Mouse (Mus musculus): ENCODE measurements at regions not wholly inside any gene's neighbourhood (a gene's known extent, or its start where the extent isn't known, plus 50 kb on each side); places are given as distances from the start of the nearest gene placed in this dataset.
A peak's percentile ranks its signal among the peaks of the same experiment; 100 is the strongest.

DNA sequence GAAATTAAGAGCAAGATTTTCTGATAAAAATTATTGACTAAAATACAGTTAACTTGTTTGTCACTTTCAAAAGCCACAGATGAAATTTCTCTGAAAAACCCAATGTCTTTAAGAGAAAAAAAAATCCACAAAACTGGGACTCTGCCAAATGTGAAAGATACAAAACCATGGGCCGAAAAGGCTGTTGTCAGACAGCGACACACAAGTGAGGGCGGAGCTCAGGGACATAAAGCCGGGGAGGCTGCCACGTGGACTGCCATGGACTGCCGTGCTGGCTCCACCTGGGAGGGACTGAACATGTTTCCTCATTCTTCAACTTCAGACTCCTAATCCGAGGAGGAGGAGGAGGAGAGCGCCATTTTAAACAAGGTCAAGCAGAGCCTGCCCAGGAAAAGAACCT, 200.4 kb upstream of the Klf14 start:
- no peak overlapping the region for H3K9ac ChIP-seq (ENCODE audit: low read depth, low read length)
- no peak for TF ChIP-seq CTCF (IDR thresholded peaks at IDR 0.05; ENCODE audit: low read depth)
- no peaks in the 10 kb centered on the region for H3K27me3 ChIP-seq (replicated peaks; ENCODE audit: control insufficient read depth, insufficient read depth, low read length)
- H3K4me1 ChIP-seq (replicated peaks; ENCODE audit: control insufficient read depth, insufficient read depth, low read length): 0 out of 2 replicates have a peak, but pooled peaks cover 3% of the 10 kb centered on the region
- peak overlapping the region; percentile 17 for H3K4me2 ChIP-seq (replicated peaks; ENCODE audit: low read depth)
- no peaks in the 10 kb centered on the region for H3K36me3 ChIP-seq (ENCODE audit: control insufficient read depth, insufficient read depth)
- H3K9me3 ChIP-seq (ENCODE audit: control insufficient read depth): no peaks in the 10 kb centered on the region
- ATAC-seq: peak; percentile 82
- H3K4me3 ChIP-seq (ENCODE audit: low read depth, low read length): no peak overlapping the region
- no peak overlapping the region for H3K27ac ChIP-seq (ENCODE audit: low read depth, low read length)
- 22% methylated on average over 8 of the region's 8 CpGs for WGBS

DNA sequence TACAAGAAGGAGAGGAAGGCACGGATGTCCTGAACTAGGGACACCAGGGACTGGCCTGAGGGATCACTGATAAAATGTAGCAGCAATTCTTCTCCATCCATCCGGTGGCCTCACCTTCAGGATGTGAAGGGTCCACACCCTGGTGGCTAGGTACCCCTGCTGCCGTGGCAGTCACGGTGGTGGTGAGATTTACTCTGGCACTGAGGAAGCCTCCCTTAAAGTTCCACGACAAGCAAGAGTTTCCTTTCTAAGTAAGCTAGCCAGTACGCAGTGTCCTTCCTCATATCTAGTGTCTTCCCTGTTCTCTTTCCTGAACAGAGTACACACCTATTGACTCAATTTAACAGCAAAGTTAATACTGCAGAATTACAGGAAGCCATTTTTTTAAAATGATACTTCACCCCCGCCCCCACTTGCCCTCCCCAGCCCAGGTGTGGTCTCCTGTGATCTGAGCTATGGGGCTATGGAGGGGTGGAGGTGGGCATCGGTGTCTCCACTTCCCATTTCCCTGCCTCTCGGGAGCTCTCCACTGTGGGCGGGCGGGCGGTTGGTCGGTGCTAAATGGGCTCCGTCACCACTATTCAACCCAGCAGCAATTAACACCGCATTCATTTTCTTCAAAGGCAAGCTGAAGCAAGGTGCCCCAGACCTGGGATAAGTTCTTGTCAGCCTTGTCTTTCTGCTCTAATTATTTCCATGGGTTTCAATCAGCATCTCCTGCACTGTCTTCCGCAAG, 201.2 kb upstream of the Klf14 start:
- TF ChIP-seq CTCF (IDR thresholded peaks at IDR 0.05; ENCODE audit: low read depth): no peak
- no peaks in the 10 kb centered on the region for H3K9me3 ChIP-seq (ENCODE audit: control insufficient read depth)
- no peak overlapping the region for H3K27ac ChIP-seq (ENCODE audit: low read depth, low read length)
- ATAC-seq: no peak
- 73% methylated on average over 16 of the region's 16 CpGs for WGBS
- no peak overlapping the region; the same call in 1 of the 2 replicates for H3K4me2 ChIP-seq (replicated peaks; ENCODE audit: low read depth)
- H3K27me3 ChIP-seq (replicated peaks; ENCODE audit: control insufficient read depth, insufficient read depth, low read length): no peaks in the 10 kb centered on the region
- H3K9ac ChIP-seq (ENCODE audit: low read depth, low read length): no peak overlapping the region; the same call in 1 of the 2 replicates
- no peaks in the 10 kb centered on the region for H3K36me3 ChIP-seq (ENCODE audit: control insufficient read depth, insufficient read depth)
- 0 out of 2 replicates have a peak, but pooled peaks cover 3% of the 10 kb centered on the region for H3K4me1 ChIP-seq (replicated peaks; ENCODE audit: control insufficient read depth, insufficient read depth, low read length)
- H3K4me3 ChIP-seq (ENCODE audit: low read depth, low read length): no peak overlapping the region

DNA sequence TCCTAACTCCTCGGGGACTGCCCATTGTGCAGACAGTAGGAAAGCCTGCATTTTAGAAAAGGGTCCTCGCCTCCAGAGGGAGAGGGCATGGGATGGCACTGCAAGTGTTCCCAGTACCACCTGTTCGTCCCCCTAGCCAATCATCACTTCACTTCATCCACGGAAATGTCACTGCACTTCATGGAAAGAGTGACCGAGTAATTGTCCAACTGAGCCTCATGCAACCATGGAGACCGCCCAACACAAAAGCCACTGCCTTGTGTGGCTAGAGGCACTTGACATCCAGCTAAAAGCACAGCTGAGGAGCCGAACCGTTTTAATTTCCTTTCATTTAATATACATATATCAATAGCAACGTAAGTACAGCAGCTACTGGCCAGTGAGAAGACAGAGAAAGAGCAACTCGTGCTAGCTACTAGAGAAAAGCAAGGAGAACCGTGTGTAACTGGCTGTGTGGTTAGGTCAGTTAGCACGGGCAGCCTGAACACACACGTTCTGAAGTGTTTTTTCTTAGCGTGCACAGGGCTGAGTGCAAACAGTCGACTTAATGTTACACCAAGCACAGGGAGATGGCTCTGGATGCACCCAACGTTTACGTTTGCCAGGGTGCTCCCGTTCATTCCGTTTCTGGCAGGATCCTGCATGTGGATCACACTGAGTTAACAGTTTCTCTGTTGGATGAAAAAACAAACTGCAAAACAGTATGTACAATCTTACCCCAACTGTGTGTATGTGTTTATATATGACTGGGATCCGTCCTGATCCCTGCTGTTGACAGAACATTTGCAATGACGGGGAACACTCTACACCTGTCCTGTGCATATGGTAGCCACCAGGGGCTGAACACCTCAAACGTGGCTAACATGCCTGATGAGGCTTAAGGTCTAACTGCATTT, 202.8 kb upstream of the Klf14 start:
- H3K27ac ChIP-seq (ENCODE audit: low read depth, low read length): no peak overlapping the region
- ATAC-seq: no peak

DNA sequence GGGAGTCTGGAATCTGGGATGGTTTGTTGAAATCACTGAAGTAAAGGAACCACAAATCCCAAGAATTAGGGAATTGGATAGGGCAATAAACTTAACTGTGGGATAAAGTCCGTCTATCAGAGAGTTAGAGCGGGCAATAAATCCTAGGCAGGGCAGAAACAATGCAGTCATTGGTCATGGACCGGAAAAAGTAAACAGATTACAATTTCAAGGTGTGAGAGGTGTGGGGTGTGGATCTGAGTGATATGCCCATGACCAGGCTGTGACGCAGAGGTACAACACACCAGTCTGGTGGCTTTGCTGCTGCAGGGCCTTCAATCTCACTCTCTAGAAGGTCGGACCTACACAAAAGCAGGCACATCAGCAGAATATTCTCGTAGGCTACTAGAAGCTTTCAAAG, 206.1 kb upstream of the Klf14 start:
- Histone ChIP-seq H3K9ac (ENCODE audit: low read depth, low read length) (no peak overlapping the region), H3K27me3 (replicated peaks; ENCODE audit: control insufficient read depth, insufficient read depth, low read length) (no peaks in the 10 kb centered on the region), H3K36me3 (ENCODE audit: control insufficient read depth, insufficient read depth) (no peaks in the 10 kb centered on the region), H3K27ac (ENCODE audit: low read depth, low read length) (no peak overlapping the region), H3K4me3 (ENCODE audit: low read depth, low read length) (no peak overlapping the region), H3K4me2 (replicated peaks; ENCODE audit: low read depth) (no peak overlapping the region), H3K4me1 (replicated peaks; ENCODE audit: control insufficient read depth, insufficient read depth, low read length) (peaks cover 3% of the 10 kb centered on the region; the same call in 1 of the 2 replicates), H3K9me3 (ENCODE audit: control insufficient read depth) (no peaks in the 10 kb centered on the region)
- 41% methylated on average over 6 of the region's 6 CpGs for WGBS
- TF ChIP-seq CTCF (IDR thresholded peaks at IDR 0.05; ENCODE audit: low read depth): no peak
- peak; percentile 95 for ATAC-seq

More for the DNA sequence above, 202.8 kb upstream of the Klf14 start:
- no peak overlapping the region for H3K9ac ChIP-seq (ENCODE audit: low read depth, low read length)
- no peak overlapping the region for H3K4me3 ChIP-seq (ENCODE audit: low read depth, low read length)
- no peaks in the 10 kb centered on the region for H3K27me3 ChIP-seq (replicated peaks; ENCODE audit: control insufficient read depth, insufficient read depth, low read length)
- no peaks in the 10 kb centered on the region for H3K36me3 ChIP-seq (ENCODE audit: control insufficient read depth, insufficient read depth)
- WGBS: 73% methylated on average over 22 of the region's 22 CpGs
- TF ChIP-seq CTCF (IDR thresholded peaks at IDR 0.05; ENCODE audit: low read depth): no peak
- H3K4me1 ChIP-seq (replicated peaks; ENCODE audit: control insufficient read depth, insufficient read depth, low read length): 0 out of 2 replicates have a peak, but pooled peaks cover 3% of the 10 kb centered on the region
- H3K4me2 ChIP-seq (replicated peaks; ENCODE audit: low read depth): no peak overlapping the region
- no peaks in the 10 kb centered on the region for H3K9me3 ChIP-seq (ENCODE audit: control insufficient read depth)

DNA sequence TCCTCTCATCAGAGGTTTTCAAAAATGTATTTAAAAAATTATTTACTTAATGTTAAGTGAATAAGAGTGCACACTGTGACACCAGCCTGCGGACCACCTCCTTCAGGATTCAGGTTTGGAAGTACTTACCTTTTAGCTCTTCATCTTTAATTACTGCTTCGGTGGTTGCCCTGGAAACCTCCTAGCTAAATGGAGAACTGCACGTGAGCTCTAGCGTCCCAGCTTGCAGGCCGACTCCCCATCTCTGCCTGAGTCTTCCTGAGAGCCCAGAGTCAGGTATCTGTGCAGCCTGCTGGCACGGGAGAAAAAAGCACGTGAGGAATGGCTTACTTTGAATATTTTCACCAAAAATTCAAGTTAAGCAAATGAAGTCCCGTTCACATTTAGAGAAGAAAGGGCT, 207.5 kb upstream of the Klf14 start:
- ATAC-seq: no peak
- H3K4me2 ChIP-seq (replicated peaks; ENCODE audit: low read depth): no peak overlapping the region
- no peak overlapping the region for H3K4me3 ChIP-seq (ENCODE audit: low read depth, low read length)
- H3K4me1 ChIP-seq (replicated peaks; ENCODE audit: control insufficient read depth, insufficient read depth, low read length): no peaks in the 10 kb centered on the region; the same call in 1 of the 2 replicates
- H3K36me3 ChIP-seq (ENCODE audit: control insufficient read depth, insufficient read depth): no peaks in the 10 kb centered on the region
- no peak overlapping the region for H3K9ac ChIP-seq (ENCODE audit: low read depth, low read length)
- no peaks in the 10 kb centered on the region for H3K27me3 ChIP-seq (replicated peaks; ENCODE audit: control insufficient read depth, insufficient read depth, low read length)
- 71% methylated on average over 8 of the region's 8 CpGs for WGBS
- TF ChIP-seq CTCF (IDR thresholded peaks at IDR 0.05; ENCODE audit: low read depth): no peak
- no peak overlapping the region for H3K27ac ChIP-seq (ENCODE audit: low read depth, low read length)
- no peaks in the 10 kb centered on the region for H3K9me3 ChIP-seq (ENCODE audit: control insufficient read depth)

DNA sequence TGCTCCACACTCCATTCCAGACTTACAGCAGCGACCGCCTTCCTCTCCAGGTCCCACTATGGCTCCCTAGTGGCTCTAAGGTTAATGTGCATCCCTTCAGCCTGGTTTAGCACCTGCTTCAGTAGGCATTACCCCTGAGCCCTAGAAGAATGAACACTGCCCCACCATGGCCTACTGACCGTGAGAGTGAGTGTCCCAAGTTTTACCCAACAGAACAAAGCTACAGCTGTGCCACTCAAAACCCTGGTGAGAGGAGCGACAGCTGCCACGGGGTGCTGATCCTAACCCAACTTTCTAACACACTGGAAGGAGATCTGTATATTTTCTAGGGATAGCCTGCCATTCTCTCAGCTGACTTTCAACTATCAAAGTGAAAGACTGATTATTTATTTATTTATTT, 208.9 kb upstream of the Klf14 start:
- H3K36me3 ChIP-seq (ENCODE audit: control insufficient read depth, insufficient read depth): no peaks in the 10 kb centered on the region
- H3K9me3 ChIP-seq (ENCODE audit: control insufficient read depth): no peaks in the 10 kb centered on the region
- H3K4me3 ChIP-seq (ENCODE audit: low read depth, low read length): no peak overlapping the region
- no peak for TF ChIP-seq CTCF (IDR thresholded peaks at IDR 0.05; ENCODE audit: low read depth)
- WGBS: 87% methylated on average over 5 of the region's 5 CpGs
- no peaks in the 10 kb centered on the region for H3K27me3 ChIP-seq (replicated peaks; ENCODE audit: control insufficient read depth, insufficient read depth, low read length)
- H3K4me2 ChIP-seq (replicated peaks; ENCODE audit: low read depth): no peak overlapping the region
- ATAC-seq: no peak
- no peak overlapping the region for H3K9ac ChIP-seq (ENCODE audit: low read depth, low read length)
- no peak overlapping the region for H3K27ac ChIP-seq (ENCODE audit: low read depth, low read length)
- H3K4me1 ChIP-seq (replicated peaks; ENCODE audit: control insufficient read depth, insufficient read depth, low read length): no peaks in the 10 kb centered on the region; the same call in 1 of the 2 replicates
